ENCODE assay signal across 19 mouse cellular contexts in genomic region chr5:47502764-47503416, GRCm38 (mm10).
DNase-seq lines count a peak whose midpoint lies in the region; ATAC-seq lines count a peak whose summit lies in the region.
"Had no signal": no experiment of that assay in that cellular context is flagged by ENCODE, and none has a peak within 500 bp of the region (broad histone marks: within the 10 kb centered on the region; RNA-seq: fewer than 3 reads in every experiment).

No protein-coding gene starts in this region.

- H3K4me3 ChIP-seq in kidney, embryonic 15.5 days (replicated peaks): no peak overlapping the region
- no peak overlapping the region for H3K4me3 ChIP-seq in hindbrain, embryonic 14.5 days (replicated peaks; ENCODE audit: low read length)
- H3K4me3 ChIP-seq: embryonic facial prominence, embryonic 12.5 days; gastrocnemius, adult 2 months; heart, embryonic 13.5 days; limb, embryonic 12.5 days; midbrain, embryonic 15.5 days had no signal

- H3K4me2 ChIP-seq in kidney, embryonic 15.5 days: no peak overlapping the region
- no peak overlapping the region for H3K4me2 ChIP-seq in hindbrain, embryonic 14.5 days (replicated peaks)
- H3K4me2 ChIP-seq: embryonic facial prominence, embryonic 12.5 days; heart, embryonic 13.5 days; limb, embryonic 12.5 days; midbrain, embryonic 15.5 days had no signal

- H3K27me3 ChIP-seq in kidney, embryonic 15.5 days: no peaks in the 10 kb centered on the region
- no peaks in the 10 kb centered on the region for H3K27me3 ChIP-seq in hindbrain, embryonic 14.5 days (ENCODE audit: control insufficient read depth, insufficient read depth, low read length)
- H3K27me3 ChIP-seq: CH12.LX; embryonic facial prominence, embryonic 12.5 days; heart, embryonic 13.5 days; limb, embryonic 12.5 days; midbrain, embryonic 15.5 days had no signal

- no peaks in the 10 kb centered on the region for H3K9me3 ChIP-seq in kidney, embryonic 15.5 days (replicated peaks)
- H3K9me3 ChIP-seq in hindbrain, embryonic 14.5 days (ENCODE audit: control insufficient read depth, low read length): no peaks in the 10 kb centered on the region
- H3K9me3 ChIP-seq: embryonic facial prominence, embryonic 12.5 days; heart, embryonic 13.5 days; limb, embryonic 12.5 days; midbrain, embryonic 15.5 days had no signal

- intact Hi-C loops in heart, postnatal 25 days (cut with DNase I): no loop called here

- peak; percentile 56; the same call in 1 of the 2 replicates for ATAC-seq in kidney, embryonic 15.5 days (replicated peaks; ENCODE audit: low FRiP score)
- ATAC-seq in hindbrain, embryonic 14.5 days (ENCODE audit: low FRiP score): no peak
- ATAC-seq: activated CD4-positive, CD25-positive, alpha-beta regulatory T cell, adult 4 months; lung, postnatal 0 days; midbrain, embryonic 15.5 days had no signal

- H3K27ac ChIP-seq in kidney, embryonic 15.5 days: no peak overlapping the region
- no peak overlapping the region for H3K27ac ChIP-seq in hindbrain, embryonic 14.5 days
- H3K27ac ChIP-seq: embryonic facial prominence, embryonic 12.5 days; gastrocnemius, adult 2 months; heart, embryonic 13.5 days; limb, embryonic 12.5 days; liver, embryonic 14.5 days; midbrain, embryonic 15.5 days had no signal

- no peaks in the 10 kb centered on the region for H3K4me1 ChIP-seq in kidney, embryonic 15.5 days
- H3K4me1 ChIP-seq in hindbrain, embryonic 14.5 days (replicated peaks; ENCODE audit: control insufficient read depth, insufficient read depth, low read length): no peaks in the 10 kb centered on the region
- H3K4me1 ChIP-seq: embryonic facial prominence, embryonic 12.5 days; heart, embryonic 13.5 days; limb, embryonic 12.5 days; midbrain, embryonic 15.5 days had no signal

- 59% methylated on average over 4 of the region's 4 CpGs for WGBS in kidney, embryonic 15.5 days
- WGBS in hindbrain, embryonic 14.5 days: 73% methylated on average over 4 of the region's 4 CpGs

- no peak overlapping the region for H3K9ac ChIP-seq in kidney, embryonic 15.5 days
- no peak overlapping the region for H3K9ac ChIP-seq in hindbrain, embryonic 14.5 days
- H3K9ac ChIP-seq: embryonic facial prominence, embryonic 12.5 days; heart, embryonic 13.5 days; limb, embryonic 12.5 days; liver, embryonic 14.5 days; midbrain, embryonic 15.5 days had no signal

- DNase-seq in 3T3-L1 (ENCODE audit: low read depth, low spot score) (peak; percentile 89), 416B (ENCODE audit: low read depth) (peak; percentile 27)
- peak; percentile 34 for DNase-seq in adrenal gland, postnatal 10 days
- no peak for DNase-seq in layer of hippocampus, adult 8-10 months (ENCODE audit: low spot score in 2 of 2)
- DNase-seq in hindbrain, embryonic 14.5 days (ENCODE audit: low spot score): no peak
- DNase-seq in heart, postnatal 25 days (ENCODE audit: low spot score): no peak
- DNase-seq: cerebellum, adult 8-10 months; gastrocnemius, adult 2 months; layer of hippocampus, adult 9-11 months; spleen, adult 18-20 months had no signal

- no peaks in the 10 kb centered on the region for H3K36me3 ChIP-seq in kidney, embryonic 15.5 days
- H3K36me3 ChIP-seq in hindbrain, embryonic 14.5 days (replicated peaks; ENCODE audit: control insufficient read depth, insufficient read depth): no peaks in the 10 kb centered on the region
- H3K36me3 ChIP-seq: embryonic facial prominence, embryonic 12.5 days; heart, embryonic 13.5 days; limb, embryonic 12.5 days; midbrain, embryonic 15.5 days had no signal

Comparison
In these comparisons a context has a peak if more than half of its experiments do, and no peak if none do; other contexts are left out.
1. DNase-seq: peak in 3T3-L1 (single experiment), 416B (single experiment) and adrenal gland, postnatal 10 days (single experiment); none in layer of hippocampus, adult 8-10 months (0 of 2), hindbrain, embryonic 14.5 days (single experiment) and heart, postnatal 25 days (single experiment).